In the genomic region with DNA sequence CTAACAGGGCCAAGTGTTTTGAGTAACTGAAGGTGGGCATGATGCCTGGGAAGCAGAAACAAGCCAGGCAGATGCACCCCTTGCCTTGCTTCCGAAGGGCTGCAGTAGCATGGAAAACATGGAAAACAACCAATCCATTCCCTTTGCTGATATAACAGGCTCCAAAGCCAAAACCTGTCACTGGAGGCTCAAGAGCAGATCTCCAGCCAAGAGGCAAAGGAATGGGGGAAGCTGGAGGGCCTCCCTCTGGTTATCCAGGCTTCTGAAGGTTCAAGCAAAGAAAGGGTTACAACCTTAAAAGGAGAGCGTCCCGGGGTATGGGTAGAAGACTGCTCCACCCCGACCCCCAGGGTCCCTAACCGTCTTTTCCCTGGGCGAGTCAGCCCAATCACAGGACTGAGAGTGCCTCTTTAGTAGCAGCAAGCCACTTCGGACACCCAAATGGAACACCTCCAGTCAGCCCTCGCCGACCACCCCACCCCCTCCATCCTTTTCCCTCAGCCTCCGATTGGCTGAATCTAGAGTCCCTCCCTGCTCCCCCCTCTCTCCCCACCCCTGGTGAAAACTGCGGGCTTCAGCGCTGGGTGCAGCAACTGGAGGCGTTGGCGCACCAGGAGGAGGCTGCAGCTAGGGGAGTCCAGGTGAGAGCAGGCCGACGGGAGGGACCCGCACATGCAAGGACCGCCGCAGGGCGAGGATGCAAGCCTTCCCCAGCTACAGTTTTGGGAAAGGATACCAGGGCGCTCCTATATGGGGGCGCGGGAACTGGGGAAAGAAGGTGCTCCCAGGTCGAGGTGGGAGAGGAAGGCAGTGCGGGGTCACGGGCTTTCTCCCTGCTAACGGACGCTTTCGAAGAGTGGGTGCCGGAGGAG, we compare ENCODE assay signal across 8 mouse cellular contexts. TPM values are rescaled to one million over a fixed set of nuclear protein-coding genes. Genes with fewer than 3 reads are reported as not detected.
DNase-seq lines count a peak whose midpoint lies in the region; ATAC-seq lines count a peak whose summit lies in the region.

A gene (plus strand): TSS at position 549 of the 872 bp plus-strand sequence.

- peaks cover 66% of the 10 kb centered on the region for H3K27me3 ChIP-seq in embryonic facial prominence, embryonic 10.5 days (replicated peaks; ENCODE audit: low read depth, poor library complexity, severe bottlenecking)
- peaks cover 22% of the 10 kb centered on the region for H3K27me3 ChIP-seq in intestine, embryonic 16.5 days (replicated peaks; ENCODE audit: control insufficient read depth, insufficient read depth, low read length)
- peaks cover 73% of the 10 kb centered on the region for H3K27me3 ChIP-seq in limb, embryonic 10.5 days (ENCODE audit: low read depth, poor library complexity, severe bottlenecking)
- H3K27me3 ChIP-seq in neural tube, embryonic 11.5 days (ENCODE audit: control insufficient read depth, insufficient read depth, low read length), result peaks cover 30% of the 10 kb centered on the region

- no peaks in the 10 kb centered on the region for H3K9me3 ChIP-seq in embryonic facial prominence, embryonic 10.5 days
- no peaks in the 10 kb centered on the region for H3K9me3 ChIP-seq in intestine, embryonic 16.5 days (ENCODE audit: control insufficient read depth, low read length)
- H3K9me3 ChIP-seq in limb, embryonic 10.5 days (replicated peaks), result no peaks in the 10 kb centered on the region
- no peaks in the 10 kb centered on the region for H3K9me3 ChIP-seq in neural tube, embryonic 11.5 days (ENCODE audit: control insufficient read depth, low read length)

- ATAC-seq in granulocyte monocyte progenitor cell, adult 5-6 weeks (replicated peaks; ENCODE audit: poor library complexity, severe bottlenecking), result peak; percentile 18; the same call in 1 of the 2 replicates
- peak; percentile 31; the same call in 1 of the 2 replicates for ATAC-seq in intestine, embryonic 16.5 days
- ATAC-seq in neural tube, embryonic 11.5 days (ENCODE audit: insufficient read depth, low FRiP score, low TSS enrichment), result no peak

- H3K36me3 ChIP-seq in embryonic facial prominence, embryonic 10.5 days (replicated peaks), result no peaks in the 10 kb centered on the region
- H3K36me3 ChIP-seq in intestine, embryonic 16.5 days (ENCODE audit: control insufficient read depth, insufficient read depth, low read length), result no peaks in the 10 kb centered on the region
- H3K36me3 ChIP-seq in limb, embryonic 10.5 days, result no peaks in the 10 kb centered on the region
- H3K36me3 ChIP-seq in neural tube, embryonic 11.5 days (ENCODE audit: control insufficient read depth, insufficient read depth, low read length), result no peaks in the 10 kb centered on the region

- peak within 1 kb of the TSS; percentile 56 for H3K4me3 ChIP-seq in embryonic facial prominence, embryonic 10.5 days
- peak within 1 kb of the TSS; percentile 37 for H3K4me3 ChIP-seq in intestine, embryonic 16.5 days (ENCODE audit: low read length)
- H3K4me3 ChIP-seq in limb, embryonic 10.5 days, result peak within 1 kb of the TSS; percentile 51
- peak within 1 kb of the TSS; percentile 28 for H3K4me3 ChIP-seq in neural tube, embryonic 11.5 days (ENCODE audit: low read depth, low read length)

- peaks cover 30% of the 10 kb centered on the region for H3K4me1 ChIP-seq in embryonic facial prominence, embryonic 10.5 days
- peaks cover 13% of the 10 kb centered on the region for H3K4me1 ChIP-seq in intestine, embryonic 16.5 days (ENCODE audit: control insufficient read depth, insufficient read depth, low read length)
- peaks cover 20% of the 10 kb centered on the region for H3K4me1 ChIP-seq in limb, embryonic 10.5 days
- peaks cover 7% of the 10 kb centered on the region for H3K4me1 ChIP-seq in neural tube, embryonic 11.5 days (ENCODE audit: control insufficient read depth, insufficient read depth, low read length)

- peak within 1 kb of the TSS; percentile 57 for H3K4me2 ChIP-seq in intestine, embryonic 16.5 days (ENCODE audit: low read depth, low read length)
- peak within 1 kb of the TSS; percentile 50 for H3K4me2 ChIP-seq in neural tube, embryonic 11.5 days (ENCODE audit: low read depth)

- under 1% methylated on average over 30 of the region's 30 CpGs for WGBS in embryonic facial prominence, embryonic 10.5 days
- WGBS in intestine, embryonic 16.5 days, result under 1% methylated on average over 30 of the region's 30 CpGs
- WGBS in limb, embryonic 10.5 days, result under 1% methylated on average over 30 of the region's 30 CpGs
- WGBS in neural tube, embryonic 11.5 days, result under 1% methylated on average over 30 of the region's 30 CpGs

- H3K9ac ChIP-seq in intestine, embryonic 16.5 days (ENCODE audit: low read depth, low read length), result no peak within 1 kb of the TSS
- H3K9ac ChIP-seq in neural tube, embryonic 11.5 days (ENCODE audit: low read length), result peak within 1 kb of the TSS; percentile 37; the same call in 1 of the 2 replicates

- DNase-seq in CD4-positive helper T cell, adult 2 months (ENCODE audit: low read depth, low spot score), result peak; percentile 79
- DNase-seq in adrenal gland, adult (ENCODE audit: inconsistent age in 2 of 2, low spot score in 1 of 2), result peak; percentile 96 to 98
- peak; percentile 62 for DNase-seq in embryonic facial prominence, embryonic 10.5 days (ENCODE audit: low spot score)
- DNase-seq in limb, embryonic 10.5 days (ENCODE audit: low spot score), result peak; percentile 56
- DNase-seq in neural tube, embryonic 11.5 days (ENCODE audit: low spot score), result peak; percentile 44
- peak; percentile 85 to 91 for DNase-seq in thymus, postnatal 36 days

- H3K27ac ChIP-seq in embryonic facial prominence, embryonic 10.5 days (replicated peaks), result 0 out of 2 replicates have a peak within 1 kb of the TSS, but pooled peaks have one; percentile 24
- no peak within 1 kb of the TSS for H3K27ac ChIP-seq in intestine, embryonic 16.5 days (ENCODE audit: low read length)
- peak within 1 kb of the TSS; percentile 22; the same call in 1 of the 2 replicates for H3K27ac ChIP-seq in limb, embryonic 10.5 days
- no peak within 1 kb of the TSS for H3K27ac ChIP-seq in neural tube, embryonic 11.5 days (ENCODE audit: low read depth, low read length)

RNA-seq across cellular contexts. Expression of the gene that starts here (rescaled TPM):
- polyA plus RNA-seq in embryonic facial prominence, embryonic 10.5 days (2016; fragmentation: Nextera tagmentation; extraction: Ambion mirVana), result 0.39 and 0.41 TPM in 2 replicates
- 3.3 TPM in 1 of 2 replicates, not detected in the other for total RNA-seq in granulocyte monocyte progenitor cell, adult 5-6 weeks (2014; fragmentation: Nextera tagmentation)
- not detected in 2 replicates for total RNA-seq in granulocyte monocyte progenitor cell, adult 5-6 weeks (2017)
- polyA plus RNA-seq in intestine, embryonic 16.5 days (2015; fragmentation: Nextera tagmentation; extraction: Ambion mirVana), result 1.8 TPM in 2 replicates
- polyA plus RNA-seq in limb, embryonic 10.5 days (2016; fragmentation: Nextera tagmentation; extraction: Ambion mirVana), result 0.21 TPM in 1 of 2 replicates, not detected in the other
- polyA plus RNA-seq in neural tube, embryonic 11.5 days (2014; fragmentation: Nextera tagmentation; extraction: Ambion mirVana), result not detected in 2 replicates

Comparison
In these comparisons a context has a peak if more than half of its experiments do, and no peak if none do; other contexts are left out.
1. Peak in DNase-seq, H3K4me3 ChIP-seq and H3K27ac ChIP-seq in embryonic facial prominence, embryonic 10.5 days; RNA of the gene not detected or under 1 TPM.
2. Peak in DNase-seq, H3K4me3 ChIP-seq and H3K27ac ChIP-seq in limb, embryonic 10.5 days; RNA of the gene not detected or under 1 TPM.
3. Peak in DNase-seq, H3K4me3 ChIP-seq, H3K9ac ChIP-seq and H3K4me2 ChIP-seq in neural tube, embryonic 11.5 days; RNA of the gene not detected or under 1 TPM.
4. DNase-seq: peak in every context shown above with its lines; median percentile 97 in adrenal gland, adult; 88 in thymus, postnatal 36 days; 79 in CD4-positive helper T cell, adult 2 months; 62 in embryonic facial prominence, embryonic 10.5 days; 56 in limb, embryonic 10.5 days; 44 in neural tube, embryonic 11.5 days.